Mouse (Mus musculus) heart, embryonic 12.5 days (tissue): ENCODE measurements around the gene Tgfbr2. TPM values are rescaled to one million over a fixed set of nuclear protein-coding genes. Genes with fewer than 3 reads are reported as not detected.

Experiments used
- ATAC-seq: fragments of 200-750 bp; cut with Nextera tagmentation; 2 replicates; pipeline ENCODE4 v1.8.0; 2017; ENCODE audit warnings: moderate TSS enrichment, moderate library complexity; ENCODE audit not compliant: insufficient number of reproducible peaks, low FRiP score
- H3K27ac ChIP-seq: fragments of 300-500 bp; sonication (generic); 2 replicates; pipeline ENCODE4 v1.5.1; 2016; ENCODE audit warnings: mild to moderate bottlenecking, moderate library complexity; ENCODE audit not compliant: poor library complexity, severe bottlenecking
- H3K27me3 ChIP-seq: fragments of 300-500 bp; sonication (generic); replicated peaks from 2 replicates; pipeline ENCODE4 v1.6.1; 2016; ENCODE audit warnings: mild to moderate bottlenecking, moderate library complexity
- H3K36me3 ChIP-seq: fragments of 300-500 bp; sonication (generic); 2 replicates; pipeline ENCODE4 v1.6.1; 2016; ENCODE audit warnings: mild to moderate bottlenecking, moderate library complexity
- H3K4me1 ChIP-seq: fragments of 300-500 bp; sonication (generic); replicated peaks from 2 replicates; pipeline ENCODE4 v1.6.1; 2016; ENCODE audit warnings: mild to moderate bottlenecking
- H3K4me2 ChIP-seq: fragments of 300-500 bp; sonication (generic); 2 replicates; pipeline ENCODE4 v1.6.1; 2016; ENCODE audit warnings: mild to moderate bottlenecking, moderate library complexity
- H3K4me3 ChIP-seq: fragments of 300-500 bp; sonication (generic); 2 replicates; pipeline ENCODE4 v1.5.1; 2016; ENCODE audit warnings: mild to moderate bottlenecking
- H3K9ac ChIP-seq: fragments of 300-500 bp; sonication (generic); 2 replicates; pipeline ENCODE4 v1.6.1; 2016; ENCODE audit warnings: mild to moderate bottlenecking, moderate library complexity
- H3K9me3 ChIP-seq: fragments of 300-500 bp; sonication (generic); replicated peaks from 2 replicates; pipeline ENCODE4 v1.6.1; 2016; ENCODE audit warnings: mild to moderate bottlenecking, moderate library complexity
- WGBS: fragments of 180-500 bp; shearing (Covaris S2); methylation state at CpG from one replicate; pipeline ENCODE4 v1.1.7; 2016; 5-methylcytosine and 5-hydroxymethylcytosine counted together
- polyA plus RNA-seq: library from polyadenylated mRNA; unstranded; fragments of >200 nt; fragmentation: Nextera tagmentation; extraction: Ambion mirVana; gene quantifications from 2 replicates; pipeline ENCODE4 v1.2.1, GENCODE M21; 2016

Gene Tgfbr2
- polyA plus RNA-seq, 1 experiment from 2014 or later = 22.0 TPM

- Histone ChIP-seq H3K4me1 (peaks cover 38% of the 10 kb centered on the region), H3K27me3 (no peaks in the 10 kb centered on the region), H3K9me3 (no peaks in the 10 kb centered on the region), H3K4me2 (no peak overlapping the region), H3K27ac (no peak overlapping the region), H3K36me3 (peaks cover 16% of the 10 kb centered on the region), H3K4me3 (no peak overlapping the region), H3K9ac (no peak overlapping the region)
- ATAC-seq = no peak
- 84% methylated on average over 2 of the region's 2 CpGs for WGBS
Observed at GRCm38 (mm10) chr9:116134488-116134887, 40.7 kb downstream of the Tgfbr2 start.

GRCm38 (mm10) chr9:116133312-116133980, 41.7 kb downstream of the Tgfbr2 start:
- Histone ChIP-seq H3K9me3 (no peaks in the 10 kb centered on the region), H3K4me1 (peaks cover 38% of the 10 kb centered on the region), H3K27ac (no peak overlapping the region), H3K4me3 (no peak overlapping the region), H3K4me2 (no peak overlapping the region), H3K36me3 (peaks cover 25% of the 10 kb centered on the region), H3K9ac (no peak overlapping the region), H3K27me3 (no peaks in the 10 kb centered on the region)
- no peak for ATAC-seq
- 61% methylated on average over 6 of the region's 6 CpGs for WGBS

- H3K27me3 ChIP-seq = no peaks in the 10 kb centered on the region
- H3K4me3 ChIP-seq = no peak overlapping the region
- ATAC-seq = no peak
- WGBS = 78% methylated on average over 3 of the region's 3 CpGs
- H3K4me2 ChIP-seq = no peak overlapping the region
- peaks cover 20% of the 10 kb centered on the region for H3K4me1 ChIP-seq
- no peak overlapping the region for H3K9ac ChIP-seq
- no peaks in the 10 kb centered on the region for H3K9me3 ChIP-seq
- peaks cover 61% of the 10 kb centered on the region for H3K36me3 ChIP-seq
- no peak overlapping the region for H3K27ac ChIP-seq
Observed at GRCm38 (mm10) chr9:116128886-116129285, 46.3 kb downstream of the Tgfbr2 start.

GRCm38 (mm10) chr9:116128311-116128710, 46.8 kb downstream of the Tgfbr2 start:
- Histone ChIP-seq H3K9ac (no peak overlapping the region), H3K4me3 (no peak overlapping the region), H3K36me3 (peaks cover 61% of the 10 kb centered on the region), H3K27ac (no peak overlapping the region), H3K4me2 (no peak overlapping the region), H3K4me1 (peaks cover 21% of the 10 kb centered on the region), H3K9me3 (no peaks in the 10 kb centered on the region), H3K27me3 (no peaks in the 10 kb centered on the region)
- no peak for ATAC-seq
- 72% methylated on average over 2 of the region's 2 CpGs for WGBS

GRCm38 (mm10) chr9:116126494-116126893, 48.7 kb downstream of the Tgfbr2 start:
- H3K4me3 ChIP-seq = no peak overlapping the region
- H3K9ac ChIP-seq = no peak overlapping the region
- H3K27ac ChIP-seq = no peak overlapping the region
- whole genome bisulfite sequencing = 63% methylated on average over 4 of the region's 4 CpGs
- H3K9me3 ChIP-seq = no peaks in the 10 kb centered on the region
- H3K4me2 ChIP-seq = no peak overlapping the region
- no peak for ATAC-seq
- H3K4me1 ChIP-seq = peaks cover 14% of the 10 kb centered on the region
- peaks cover 66% of the 10 kb centered on the region for H3K36me3 ChIP-seq
- H3K27me3 ChIP-seq = no peaks in the 10 kb centered on the region

- Histone ChIP-seq H3K27me3 (no peaks in the 10 kb centered on the region), H3K9ac (no peak overlapping the region), H3K9me3 (no peaks in the 10 kb centered on the region), H3K36me3 (peaks cover 46% of the 10 kb centered on the region), H3K4me1 (peaks cover 18% of the 10 kb centered on the region), H3K27ac (peak overlapping the region; percentile 74), H3K4me2 (no peak overlapping the region), H3K4me3 (no peak overlapping the region)
- WGBS = 45% methylated on average over 9 of the region's 9 CpGs
- peak; percentile 70 for ATAC-seq
Observed at GRCm38 (mm10) chr9:116122969-116123589, 52.1 kb downstream of the Tgfbr2 start.

- Histone ChIP-seq H3K27ac (peak overlapping the region; percentile 74), H3K9me3 (no peaks in the 10 kb centered on the region), H3K4me1 (peaks cover 18% of the 10 kb centered on the region), H3K4me2 (no peak overlapping the region), H3K9ac (no peak overlapping the region), H3K36me3 (peaks cover 46% of the 10 kb centered on the region), H3K4me3 (no peak overlapping the region), H3K27me3 (no peaks in the 10 kb centered on the region)
- WGBS = 84% methylated on average over 6 of the region's 6 CpGs
- ATAC-seq = no peak
Observed at GRCm38 (mm10) chr9:116122544-116122943, 52.6 kb downstream of the Tgfbr2 start.

- Histone ChIP-seq H3K4me1 (peaks cover 18% of the 10 kb centered on the region), H3K27me3 (no peaks in the 10 kb centered on the region), H3K9ac (no peak overlapping the region), H3K36me3 (peaks cover 38% of the 10 kb centered on the region), H3K4me3 (no peak overlapping the region), H3K9me3 (no peaks in the 10 kb centered on the region), H3K4me2 (no peak overlapping the region), H3K27ac (no peak overlapping the region)
- no peak for ATAC-seq
- 85% methylated on average over 7 of the region's 7 CpGs for WGBS
Observed at GRCm38 (mm10) chr9:116121472-116121871, 53.7 kb downstream of the Tgfbr2 start.

- Histone ChIP-seq H3K36me3 (peaks cover 34% of the 10 kb centered on the region), H3K27ac (no peak overlapping the region), H3K27me3 (no peaks in the 10 kb centered on the region), H3K9me3 (no peaks in the 10 kb centered on the region), H3K4me1 (peaks cover 21% of the 10 kb centered on the region), H3K4me3 (no peak overlapping the region), H3K4me2 (no peak overlapping the region), H3K9ac (no peak overlapping the region)
- 44% methylated on average over 7 of the region's 7 CpGs for WGBS
- no peak for ATAC-seq
Observed at GRCm38 (mm10) chr9:116119990-116120389, 55.2 kb downstream of the Tgfbr2 start.

- Histone ChIP-seq H3K27ac (no peak overlapping the region), H3K27me3 (no peaks in the 10 kb centered on the region), H3K9ac (no peak overlapping the region), H3K4me1 (peaks cover 18% of the 10 kb centered on the region), H3K9me3 (no peaks in the 10 kb centered on the region), H3K36me3 (peaks cover 28% of the 10 kb centered on the region), H3K4me2 (no peak overlapping the region), H3K4me3 (no peak overlapping the region)
- 80% methylated on average over 8 of the region's 8 CpGs for WGBS
- ATAC-seq = no peak
Observed at GRCm38 (mm10) chr9:116118332-116118872, 56.8 kb downstream of the Tgfbr2 start.

GRCm38 (mm10) chr9:116115875-116116274, 59.3 kb downstream of the Tgfbr2 start:
- Histone ChIP-seq H3K4me1 (peaks cover 19% of the 10 kb centered on the region), H3K36me3 (peaks cover 20% of the 10 kb centered on the region), H3K27me3 (no peaks in the 10 kb centered on the region), H3K9me3 (no peaks in the 10 kb centered on the region), H3K27ac (no peak overlapping the region), H3K9ac (no peak overlapping the region), H3K4me3 (no peak overlapping the region), H3K4me2 (no peak overlapping the region)
- 93% methylated on average over 7 of the region's 7 CpGs for WGBS
- no peak for ATAC-seq
